8 mouse cellular contexts compared by ENCODE assay signal in the genomic region with DNA sequence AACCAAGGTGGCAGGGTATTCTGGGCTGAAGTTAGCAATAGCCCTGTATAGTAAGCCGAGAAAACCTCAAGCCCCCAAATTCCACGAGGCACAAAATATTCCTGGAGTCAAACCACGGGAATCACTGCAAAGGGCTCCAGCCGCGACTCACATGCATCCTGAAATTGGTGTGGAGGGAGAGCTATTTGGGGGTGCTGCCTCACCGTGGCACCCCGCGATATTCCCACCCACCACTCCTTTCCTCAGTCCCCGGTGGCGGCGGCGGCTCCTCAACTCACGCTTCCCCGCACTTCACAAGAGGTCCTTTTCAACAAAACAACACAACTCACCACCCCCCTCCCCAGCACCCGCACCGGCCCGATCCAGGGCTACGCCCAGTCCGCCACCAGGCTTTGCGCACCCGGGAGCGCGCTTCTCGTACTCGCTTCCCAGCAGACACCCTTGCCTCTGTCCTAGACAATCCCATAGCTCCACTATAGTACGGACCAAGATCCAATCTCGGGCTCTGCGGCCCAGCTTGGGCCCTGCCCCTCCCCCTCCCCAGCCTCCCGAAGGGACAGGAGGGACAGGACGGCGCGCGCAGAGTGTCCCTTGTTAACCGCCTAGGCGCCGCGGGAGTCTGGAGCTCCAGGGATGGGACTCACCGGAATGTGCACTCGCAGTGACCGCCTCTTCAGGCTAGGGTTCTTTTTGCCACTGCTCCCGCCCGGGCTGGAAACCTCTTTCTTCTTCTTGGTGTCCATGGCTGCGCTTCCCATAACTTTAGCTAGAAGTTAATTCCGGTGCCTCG. TPM values are rescaled to one million over a fixed set of nuclear protein-coding genes. Genes with fewer than 3 reads are reported as not detected.
A peak's percentile ranks its signal among the peaks of the same experiment; 100 is the strongest.
DNase-seq lines count a peak whose midpoint lies in the region; ATAC-seq and TF ChIP-seq lines count a peak whose summit lies in the region.

No protein-coding gene starts in this region.

- H3K36me3 ChIP-seq in thymus, adult 2 months (ENCODE audit: control insufficient read depth, insufficient read depth, low read length), result no peaks in the 10 kb centered on the region
- H3K36me3 ChIP-seq in embryonic facial prominence, embryonic 14.5 days (ENCODE audit: control insufficient read depth, insufficient read depth, low read length), result no peaks in the 10 kb centered on the region
- no peaks in the 10 kb centered on the region for H3K36me3 ChIP-seq in heart, embryonic 10.5 days
- H3K36me3 ChIP-seq in kidney, embryonic 14.5 days (ENCODE audit: control insufficient read depth, insufficient read depth, low read length), result no peaks in the 10 kb centered on the region
- H3K36me3 ChIP-seq in liver, embryonic 14.5 days (replicated peaks; ENCODE audit: control insufficient read depth, insufficient read depth, low read depth), result no peaks in the 10 kb centered on the region

- ATAC-seq in embryonic facial prominence, embryonic 14.5 days (ENCODE audit: low read depth), result peak; percentile 64
- peak; percentile 64 for ATAC-seq in kidney, embryonic 14.5 days (ENCODE audit: low FRiP score, low TSS enrichment)
- ATAC-seq in liver, embryonic 14.5 days (ENCODE audit: insufficient read depth), result peak; percentile 41; the same call in 1 of the 2 replicates

- peak overlapping the region; percentile 100 for H3K4me2 ChIP-seq in embryonic facial prominence, embryonic 14.5 days (ENCODE audit: low read depth, low read length)
- H3K4me2 ChIP-seq in kidney, embryonic 14.5 days (replicated peaks; ENCODE audit: low read depth, low read length), result peak overlapping the region; percentile 100
- peak overlapping the region; percentile 65 for H3K4me2 ChIP-seq in liver, embryonic 14.5 days (ENCODE audit: low read depth)

- TF ChIP-seq POLR2A in thymus, adult 2 months (IDR thresholded peaks at IDR 0.05; ENCODE audit: control insufficient read depth, extremely low read depth, insufficient read depth, low read length, poor library complexity), result no peak

- H3K27me3 ChIP-seq in thymus, adult 2 months (ENCODE audit: control insufficient read depth, insufficient read depth, low read length), result no peaks in the 10 kb centered on the region
- H3K27me3 ChIP-seq in embryonic facial prominence, embryonic 14.5 days (replicated peaks; ENCODE audit: control insufficient read depth, insufficient read depth, low read length), result peaks cover 37% of the 10 kb centered on the region
- H3K27me3 ChIP-seq in heart, embryonic 10.5 days (ENCODE audit: insufficient read depth, poor library complexity, severe bottlenecking), result peaks cover 52% of the 10 kb centered on the region
- H3K27me3 ChIP-seq in kidney, embryonic 14.5 days (ENCODE audit: control insufficient read depth, insufficient read depth, low read length), result peaks cover 17% of the 10 kb centered on the region
- peaks cover 23% of the 10 kb centered on the region for H3K27me3 ChIP-seq in liver, embryonic 14.5 days (ENCODE audit: control insufficient read depth, insufficient read depth, low read length)

- no peak for DNase-seq in thymus, adult 2 months
- DNase-seq in thymus, postnatal 0 days (ENCODE audit: low spot score), result no peak
- DNase-seq in embryonic facial prominence, embryonic 14.5 days (ENCODE audit: low spot score), result peak; percentile 21
- DNase-seq in heart, embryonic 10.5 days (ENCODE audit: low spot score), result peak; percentile 82
- no peak for DNase-seq in liver, embryonic 14.5 days (ENCODE audit: low read depth in 3 of 3, low spot score in 3 of 3)
- peak; percentile 19 for DNase-seq in naive thymus-derived CD4-positive, alpha-beta T cell, adult 2 months (ENCODE audit: low read depth)
- DNase-seq in thymus, postnatal 36 days, result peak; percentile 21 to 32

- H3K27ac ChIP-seq in thymus, adult 2 months (ENCODE audit: control insufficient read depth, insufficient read depth, low read length), result no peak overlapping the region
- H3K27ac ChIP-seq in embryonic facial prominence, embryonic 14.5 days (replicated peaks; ENCODE audit: low read depth, low read length), result no peak overlapping the region
- peak overlapping the region; percentile 89 for H3K27ac ChIP-seq in heart, embryonic 10.5 days
- H3K27ac ChIP-seq in kidney, embryonic 14.5 days (ENCODE audit: low read depth, low read length), result no peak overlapping the region
- H3K27ac ChIP-seq in liver, embryonic 14.5 days, result no peak overlapping the region

- H3K4me3 ChIP-seq in thymus, adult 2 months (ENCODE audit: control insufficient read depth, insufficient read depth, low read length), result peak overlapping the region; percentile 56
- H3K4me3 ChIP-seq in embryonic facial prominence, embryonic 14.5 days (ENCODE audit: low read depth, low read length), result peak overlapping the region; percentile 61
- H3K4me3 ChIP-seq in heart, embryonic 10.5 days, result peak overlapping the region; percentile 70
- H3K4me3 ChIP-seq in kidney, embryonic 14.5 days (ENCODE audit: low read length), result peak overlapping the region; percentile 61
- peak overlapping the region; percentile 52 to 56 for H3K4me3 ChIP-seq in liver, embryonic 14.5 days (ENCODE audit: insufficient read depth in 1 of 2, low read depth in 2 of 2, low read length in 2 of 2)

- WGBS in thymus, adult 2 months, result 3% methylated on average over 45 of the region's 45 CpGs
- WGBS in embryonic facial prominence, embryonic 14.5 days, result under 1% methylated on average over 36 of the region's 45 CpGs
- WGBS in heart, embryonic 10.5 days, result under 1% methylated on average over 45 of the region's 45 CpGs
- WGBS in kidney, embryonic 14.5 days, result under 1% methylated on average over 45 of the region's 45 CpGs
- WGBS in liver, embryonic 14.5 days (ENCODE audit: insufficient replicate concordance), result 1% methylated on average over 45 of the region's 45 CpGs

- no peak for TF ChIP-seq EP300 in liver, embryonic 14.5 days (IDR thresholded peaks at IDR 0.05; ENCODE audit: low read depth)

- H3K9me3 ChIP-seq in embryonic facial prominence, embryonic 14.5 days (ENCODE audit: control insufficient read depth, low read length), result no peaks in the 10 kb centered on the region
- no peaks in the 10 kb centered on the region for H3K9me3 ChIP-seq in heart, embryonic 10.5 days
- no peaks in the 10 kb centered on the region for H3K9me3 ChIP-seq in kidney, embryonic 14.5 days (ENCODE audit: control insufficient read depth, low read length)
- H3K9me3 ChIP-seq in liver, embryonic 14.5 days (ENCODE audit: control insufficient read depth, low read length), result no peaks in the 10 kb centered on the region

- H3K9ac ChIP-seq in embryonic facial prominence, embryonic 14.5 days (ENCODE audit: low read depth, low read length), result peak overlapping the region; percentile 64
- H3K9ac ChIP-seq in kidney, embryonic 14.5 days (ENCODE audit: low read depth, low read length), result peak overlapping the region; percentile 63
- no peak overlapping the region for H3K9ac ChIP-seq in liver, embryonic 14.5 days (replicated peaks)

- H3K4me1 ChIP-seq in thymus, adult 2 months (replicated peaks; ENCODE audit: control insufficient read depth, insufficient read depth, low read length), result peaks cover 20% of the 10 kb centered on the region
- 0 out of 2 replicates have a peak, but pooled peaks cover 4% of the 10 kb centered on the region for H3K4me1 ChIP-seq in embryonic facial prominence, embryonic 14.5 days (ENCODE audit: control insufficient read depth, insufficient read depth, low read length)
- H3K4me1 ChIP-seq in heart, embryonic 10.5 days, result peaks cover 30% of the 10 kb centered on the region
- 0 out of 2 replicates have a peak, but pooled peaks cover 9% of the 10 kb centered on the region for H3K4me1 ChIP-seq in kidney, embryonic 14.5 days (ENCODE audit: control insufficient read depth, insufficient read depth, low read length)
- H3K4me1 ChIP-seq in liver, embryonic 14.5 days (replicated peaks; ENCODE audit: control insufficient read depth in 2 of 2, insufficient read depth in 2 of 2, low read length in 1 of 2), result peaks cover 0 to 5% of the 10 kb centered on the region in 2 experiments; a peak in 2 of 4 replicates

- no peak for TF ChIP-seq CTCF in thymus, adult 2 months (IDR thresholded peaks at IDR 0.05; ENCODE audit: borderline replicate concordance, control insufficient read depth, extremely low read depth, insufficient read depth, low read length, poor library complexity)
- no peak for TF ChIP-seq CTCF in liver, embryonic 14.5 days (IDR thresholded peaks at IDR 0.05; ENCODE audit: low read depth)

RNA-seq across cellular contexts. Expression of a gene that starts 0.9 kb away (rescaled TPM):
- 21.4 and 23.5 TPM in 2 replicates for polyA plus RNA-seq in thymus, adult 2 months (2012; rRNA removed)
- 31.2 and 34.9 TPM in 2 replicates for polyA plus RNA-seq in thymus, postnatal 0 days (2015; fragmentation: Nextera tagmentation; extraction: Ambion mirVana)
- polyA plus RNA-seq in embryonic facial prominence, embryonic 14.5 days (2014; fragmentation: Nextera tagmentation; extraction: Ambion mirVana), result 24.4 and 28.2 TPM in 2 replicates
- polyA plus RNA-seq in heart, embryonic 10.5 days (2016; fragmentation: Nextera tagmentation; extraction: Ambion mirVana), result 65.1 and 100 TPM in 2 replicates
- polyA plus RNA-seq in kidney, embryonic 14.5 days (2014; fragmentation: Nextera tagmentation; extraction: Ambion mirVana), result 32.1 and 44.6 TPM in 2 replicates
- polyA plus RNA-seq in liver, embryonic 14.5 days (2012; rRNA removed), result 3.2 and 4.0 TPM in 2 replicates
- polyA plus RNA-seq in liver, embryonic 14.5 days (2014; fragmentation: Nextera tagmentation; extraction: Ambion mirVana), result 2.7 and 3.1 TPM in 2 replicates

Comparison
In these comparisons a context has a peak if more than half of its experiments do, and no peak if none do; other contexts are left out.
1. DNase-seq: peak in embryonic facial prominence, embryonic 14.5 days (single experiment), heart, embryonic 10.5 days (single experiment), naive thymus-derived CD4-positive, alpha-beta T cell, adult 2 months (single experiment) and thymus, postnatal 36 days (2 of 2); none in thymus, adult 2 months (single experiment), thymus, postnatal 0 days (single experiment) and liver, embryonic 14.5 days (0 of 3).
2. Peak in every context shown above with its lines, with median percentiles within 50 percentile points of each other: H3K4me3 ChIP-seq, ATAC-seq and H3K4me2 ChIP-seq.